Mouse (Mus musculus) limb, embryonic 14.5 days (tissue): ENCODE measurements at regions not wholly inside any gene's neighbourhood (a gene's known extent, or its start where the extent isn't known, plus 50 kb on each side); places are given as distances from the start of the nearest gene placed in this dataset.

Source experiments
- ATAC-seq: fragments of 200-750 bp; cut with Nextera tagmentation; 2 replicates; pipeline ENCODE4 v1.8.0; 2017; ENCODE audit warnings: low read depth, moderate number of reproducible peaks, moderate TSS enrichment; ENCODE audit not compliant: low FRiP score
- DNase-seq: peaks from one replicate; pipeline ENCODE4 v3.0.0-alpha.2; 2015; ENCODE audit warnings: low spot score
- H3K27ac ChIP-seq: fragments of 300-500 bp; sonication (generic); replicated peaks from 2 replicates; pipeline ENCODE4 v1.5.1; 2014; ENCODE audit warnings: low read depth, mild to moderate bottlenecking, low read length, moderate library complexity, mixed read lengths
- H3K27me3 ChIP-seq: fragments of 300-500 bp; sonication (generic); 2 replicates; pipeline ENCODE4 v1.6.1; 2014; ENCODE audit warnings: low read length, mixed read lengths; ENCODE audit not compliant: control insufficient read depth, insufficient read depth
- H3K36me3 ChIP-seq: fragments of 300-500 bp; sonication (generic); 2 replicates; pipeline ENCODE4 v1.6.1; 2014; ENCODE audit warnings: mild to moderate bottlenecking, low read length, moderate library complexity, mixed read lengths; ENCODE audit not compliant: control insufficient read depth, insufficient read depth
- H3K4me1 ChIP-seq: fragments of 300-500 bp; sonication (generic); 2 replicates; pipeline ENCODE4 v1.6.1; 2014; ENCODE audit warnings: antibody characterized with exemption, low read length, mixed read lengths; ENCODE audit not compliant: control insufficient read depth, insufficient read depth
- H3K4me2 ChIP-seq: fragments of 300-500 bp; sonication (generic); replicated peaks from 2 replicates; pipeline ENCODE4 v1.6.1; 2014; ENCODE audit warnings: low read depth, mild to moderate bottlenecking, low read length, moderate library complexity; ENCODE audit not compliant: severe bottlenecking
- H3K4me3 ChIP-seq: fragments of 300-500 bp; sonication (generic); replicated peaks from 2 replicates; pipeline ENCODE4 v1.5.1; 2014; ENCODE audit warnings: low read length
- H3K9ac ChIP-seq: fragments of 300-500 bp; sonication (generic); 2 replicates; pipeline ENCODE4 v1.6.1; 2014; ENCODE audit warnings: mild to moderate bottlenecking, low read depth, low read length, moderate library complexity; ENCODE audit not compliant: severe bottlenecking
- H3K9me3 ChIP-seq: fragments of 300-500 bp; sonication (generic); 2 replicates; pipeline ENCODE4 v1.6.1; 2016; ENCODE audit warnings: low read length; ENCODE audit not compliant: control insufficient read depth
- POLR2A ChIP-seq: fragments of 200-500 bp; IDR thresholded peaks from 2 replicates; pipeline ENCODE4 v1.8.0; 2012; ENCODE audit warnings: inconsistent platforms, mild to moderate bottlenecking, moderate library complexity, borderline replicate concordance; ENCODE audit not compliant: insufficient read depth, insufficient read length; ENCODE audit errors: extremely low read depth
- WGBS: fragments of 180-500 bp; shearing (Covaris S2); extraction: QIAGEN DNeasy Blood & Tissue Kit; methylation state at CpG from one replicate; pipeline ENCODE4 v1.1.7; 2014; 5-methylcytosine and 5-hydroxymethylcytosine counted together

DNA sequence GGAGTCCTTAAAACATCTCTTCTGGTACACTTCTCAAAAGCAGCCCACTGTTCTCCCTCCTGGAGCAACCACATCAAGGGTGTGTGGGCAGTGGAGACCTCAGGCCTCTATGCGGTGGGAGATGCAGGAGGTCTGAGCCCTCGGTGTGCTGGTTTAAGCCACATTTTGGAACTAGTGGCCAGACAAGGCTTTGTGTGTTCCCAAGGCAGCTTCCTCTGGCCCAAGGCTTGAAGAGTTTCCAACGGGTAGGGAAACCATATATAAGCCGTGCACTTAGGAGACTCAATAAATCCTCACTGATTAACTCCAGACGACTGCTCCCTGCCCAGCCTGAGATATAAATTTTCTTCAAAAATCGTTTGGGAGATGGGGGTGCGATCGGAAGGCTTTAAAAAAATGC lies 221.9 kb downstream of the Fzd1 start:
- Histone ChIP-seq H3K4me2 (no peak overlapping the region), H3K4me3 (no peak overlapping the region), H3K27me3 (no peaks in the 10 kb centered on the region), H3K27ac (no peak overlapping the region), H3K9me3 (no peaks in the 10 kb centered on the region), H3K36me3 (no peaks in the 10 kb centered on the region), H3K4me1 (peaks cover 14% of the 10 kb centered on the region), H3K9ac (no peak overlapping the region; the same call in 1 of the 2 replicates)
- ATAC-seq = peak; percentile 50; the same call in 1 of the 2 replicates
- no peak for TF ChIP-seq POLR2A
- DNase-seq = peak; percentile 51
- WGBS = 21% methylated on average over 8 of the region's 8 CpGs

DNA sequence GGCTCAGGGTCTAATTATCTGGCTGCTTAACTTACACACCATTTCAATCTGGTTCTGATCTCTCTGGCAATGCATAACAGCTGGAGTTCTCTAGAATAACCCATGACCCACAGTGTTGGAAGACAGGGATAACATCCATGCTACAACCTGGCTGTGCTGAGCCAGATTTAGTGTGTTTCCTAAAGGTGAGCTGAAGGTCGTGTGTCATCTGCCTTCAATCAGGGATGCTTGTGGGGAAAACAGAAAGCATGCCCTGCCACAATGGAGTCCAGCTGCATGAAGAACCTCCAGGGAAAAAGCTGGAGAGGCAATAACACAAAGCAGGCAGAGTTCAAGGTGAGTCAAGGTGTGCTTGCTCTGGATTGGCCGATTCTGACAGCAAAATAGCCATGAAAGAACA lies 223.3 kb downstream of the Fzd1 start:
- Histone ChIP-seq H3K27me3 (no peaks in the 10 kb centered on the region), H3K9ac (no peak overlapping the region), H3K9me3 (no peaks in the 10 kb centered on the region), H3K27ac (no peak overlapping the region), H3K4me3 (no peak overlapping the region), H3K4me2 (no peak overlapping the region), H3K4me1 (peaks cover 23% of the 10 kb centered on the region), H3K36me3 (no peaks in the 10 kb centered on the region)
- DNase-seq = no peak
- 39% methylated on average over 2 of the region's 2 CpGs for WGBS
- TF ChIP-seq POLR2A = no peak
- no peak for ATAC-seq

GRCm38 (mm10) chr5:4530236-4531067 lies 227.4 kb downstream of the Fzd1 start:
- DNase-seq = no peak
- H3K9me3 ChIP-seq = no peaks in the 10 kb centered on the region
- no peak overlapping the region for H3K27ac ChIP-seq
- no peak overlapping the region for H3K4me3 ChIP-seq
- H3K27me3 ChIP-seq = no peaks in the 10 kb centered on the region
- no peak overlapping the region for H3K4me2 ChIP-seq
- TF ChIP-seq POLR2A = no peak
- H3K4me1 ChIP-seq = peaks cover 16% of the 10 kb centered on the region; the same call in 1 of the 2 replicates
- H3K36me3 ChIP-seq = no peaks in the 10 kb centered on the region
- 27% methylated on average over 10 of the region's 10 CpGs for WGBS
- no peak for ATAC-seq
- H3K9ac ChIP-seq = no peak overlapping the region

DNA sequence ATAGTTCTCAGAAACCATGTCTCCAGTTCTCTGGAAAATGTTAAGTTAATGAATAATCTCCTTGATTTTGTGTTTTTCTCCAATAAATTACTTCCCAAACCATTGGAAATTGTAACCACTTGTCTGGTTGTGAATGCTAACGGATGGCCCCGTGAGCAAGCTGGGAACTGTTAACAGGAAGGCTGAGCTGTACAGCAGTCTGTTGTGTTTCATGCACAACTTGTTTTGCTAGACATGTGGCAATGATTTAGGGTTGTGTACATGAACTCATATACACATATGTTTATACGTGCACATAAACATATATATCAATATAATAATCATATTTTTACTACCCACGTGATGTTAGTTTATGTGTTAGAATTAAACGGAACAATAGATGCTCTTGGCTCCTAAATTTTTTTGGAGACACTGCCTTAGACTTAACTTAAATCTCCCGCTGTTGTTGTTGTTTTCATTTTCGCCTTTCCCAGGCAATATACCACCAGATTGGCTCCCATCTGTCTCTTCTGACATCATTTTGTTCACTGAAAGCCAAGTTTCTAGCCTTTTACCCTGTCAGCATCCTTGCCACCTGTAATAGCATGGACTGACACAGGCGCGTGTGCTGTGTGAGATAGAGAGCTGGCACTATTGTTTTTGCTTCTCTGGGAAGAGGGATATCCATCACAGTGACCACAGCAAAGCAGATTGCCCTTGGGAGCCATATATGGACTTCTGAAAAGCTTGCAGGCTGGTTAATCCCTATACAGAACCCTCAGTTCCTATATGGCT lies 231.6 kb downstream of the Fzd1 start:
- Histone ChIP-seq H3K36me3 (no peaks in the 10 kb centered on the region), H3K27ac (no peak overlapping the region), H3K9me3 (no peaks in the 10 kb centered on the region), H3K4me1 (peaks cover 12% of the 10 kb centered on the region; the same call in 1 of the 2 replicates), H3K9ac (no peak overlapping the region), H3K4me3 (no peak overlapping the region), H3K27me3 (no peaks in the 10 kb centered on the region), H3K4me2 (no peak overlapping the region)
- ATAC-seq (no peak), DNase-seq (no peak)
- TF ChIP-seq POLR2A = no peak
- WGBS = 70% methylated on average over 9 of the region's 9 CpGs

DNA sequence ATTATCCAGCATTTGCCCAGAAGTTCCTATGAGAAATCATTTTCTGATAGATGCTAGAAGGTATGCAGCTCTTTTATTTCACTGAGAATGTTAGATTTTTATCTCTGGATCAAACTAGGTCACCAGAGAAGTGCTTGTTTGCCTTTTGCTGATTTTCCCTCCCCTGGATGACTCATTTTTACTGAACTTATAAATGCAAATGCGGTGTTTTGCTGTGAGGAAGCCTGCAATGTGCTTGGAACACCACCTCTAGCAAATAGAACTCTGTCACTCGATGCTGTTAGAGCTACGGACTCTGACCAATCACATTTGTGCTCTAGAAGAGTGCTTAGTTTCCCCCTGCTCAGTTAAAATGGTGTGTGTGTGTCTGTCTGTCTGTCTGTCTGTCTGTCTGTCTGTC lies 257.2 kb downstream of the Fzd1 start:
- DNase-seq (no peak), ATAC-seq (no peak)
- H3K36me3 ChIP-seq = no peaks in the 10 kb centered on the region
- H3K4me2 ChIP-seq = no peak overlapping the region
- H3K27me3 ChIP-seq = no peaks in the 10 kb centered on the region
- no peak overlapping the region for H3K27ac ChIP-seq
- no peak for TF ChIP-seq POLR2A
- H3K9ac ChIP-seq = no peak overlapping the region
- no peaks in the 10 kb centered on the region for H3K9me3 ChIP-seq
- H3K4me3 ChIP-seq = no peak overlapping the region
- H3K4me1 ChIP-seq = peaks cover 26% of the 10 kb centered on the region
- WGBS = 90% methylated on average over 3 of the region's 3 CpGs
